Mouse (Mus musculus): ENCODE measurements at regions not wholly inside any gene's neighbourhood (a gene's known extent, or its start where the extent isn't known, plus 50 kb on each side); places are given as distances from the start of the nearest gene placed in this dataset.

DNA sequence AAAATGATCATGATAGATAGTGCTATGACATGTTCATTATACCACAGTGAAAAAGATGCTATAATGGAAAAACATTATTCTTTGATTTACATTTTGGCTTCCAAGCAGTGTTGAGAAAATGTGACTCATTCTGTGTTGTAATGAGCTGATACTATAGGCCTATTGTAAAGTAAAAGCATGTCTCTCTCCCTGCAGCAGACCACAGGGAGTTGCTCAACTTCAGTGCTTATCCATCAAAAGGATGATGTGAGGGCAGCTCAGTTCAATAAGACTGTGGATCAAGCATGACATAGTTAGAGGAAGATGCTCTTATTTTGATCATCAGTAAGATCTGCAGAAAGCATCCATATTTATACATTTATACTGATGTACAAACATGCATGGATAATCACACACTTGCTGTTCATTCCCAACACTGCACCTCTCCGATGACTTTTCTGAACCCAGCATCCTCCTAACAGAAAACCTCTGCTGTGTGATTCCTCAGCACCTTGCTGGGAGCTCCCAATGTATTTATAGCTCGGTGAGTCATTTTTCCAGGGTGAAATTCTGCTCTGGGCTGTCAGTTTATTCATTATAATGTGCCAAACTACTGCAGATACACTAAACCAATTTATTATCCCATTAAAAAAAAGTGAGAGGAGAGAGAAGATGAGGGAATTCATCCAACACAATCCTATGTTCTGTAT, 224.8 kb upstream of the Ptchd4 start:
- Histone ChIP-seq H3K36me3 (ENCODE audit: insufficient read depth, low read length) (no peaks in the 10 kb centered on the region), H3K9me3 (ENCODE audit: low read length) (no peaks in the 10 kb centered on the region), H3K4me3 (ENCODE audit: low read length) (no peak overlapping the region), H3K27me3 (ENCODE audit: insufficient read depth, low read length) (no peaks in the 10 kb centered on the region), H3K9ac (replicated peaks; ENCODE audit: low read length) (no peak overlapping the region), H3K4me1 (ENCODE audit: insufficient read depth, low read length) (no peaks in the 10 kb centered on the region), H3K27ac (no peak overlapping the region), H3K4me2 (ENCODE audit: low read depth, low read length) (no peak overlapping the region)
- no peak for TF ChIP-seq CTCF (IDR thresholded peaks at IDR 0.05; ENCODE audit: low read depth)
- WGBS: 60% methylated on average over 2 of the region's 2 CpGs
- DNase-seq (ENCODE audit: low spot score) (peak; percentile 34), ATAC-seq (no peak)

DNA sequence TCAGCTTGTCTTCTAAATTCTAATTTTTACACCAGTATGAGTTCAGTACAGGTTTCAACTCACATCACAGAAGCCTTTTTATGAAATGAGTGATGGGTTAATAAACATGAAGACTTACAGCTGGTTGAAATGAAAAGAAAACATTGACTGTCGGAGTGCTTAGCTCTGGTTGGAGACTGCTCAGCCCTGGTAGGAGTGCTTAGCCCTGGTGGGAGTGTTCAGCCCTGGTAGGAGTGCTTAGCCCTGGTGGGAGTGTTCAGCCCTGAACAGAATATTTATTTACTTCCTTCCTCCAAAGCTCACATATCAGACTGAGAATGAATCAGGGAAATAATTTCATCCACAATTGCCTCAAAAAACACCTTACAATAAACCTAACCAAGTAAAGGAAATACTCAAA, 202.1 kb upstream of the Ptchd4 start:
- no peak overlapping the region for H3K27ac ChIP-seq
- H3K4me3 ChIP-seq (ENCODE audit: low read length): no peak overlapping the region
- no peak for ATAC-seq
- no peaks in the 10 kb centered on the region for H3K9me3 ChIP-seq (ENCODE audit: low read length)
- H3K36me3 ChIP-seq (ENCODE audit: insufficient read depth, low read length): no peaks in the 10 kb centered on the region
- no peak for TF ChIP-seq CTCF (IDR thresholded peaks at IDR 0.05; ENCODE audit: low read depth)
- DNase-seq (ENCODE audit: low spot score): no peak
- 54% methylated on average over 1 of the region's 1 CpGs for whole genome bisulfite sequencing
- H3K9ac ChIP-seq (replicated peaks; ENCODE audit: low read length): no peak overlapping the region
- no peaks in the 10 kb centered on the region for H3K27me3 ChIP-seq (ENCODE audit: insufficient read depth, low read length)
- H3K4me1 ChIP-seq (ENCODE audit: insufficient read depth, low read length): no peaks in the 10 kb centered on the region
- no peak overlapping the region for H3K4me2 ChIP-seq (ENCODE audit: low read depth, low read length)

DNA sequence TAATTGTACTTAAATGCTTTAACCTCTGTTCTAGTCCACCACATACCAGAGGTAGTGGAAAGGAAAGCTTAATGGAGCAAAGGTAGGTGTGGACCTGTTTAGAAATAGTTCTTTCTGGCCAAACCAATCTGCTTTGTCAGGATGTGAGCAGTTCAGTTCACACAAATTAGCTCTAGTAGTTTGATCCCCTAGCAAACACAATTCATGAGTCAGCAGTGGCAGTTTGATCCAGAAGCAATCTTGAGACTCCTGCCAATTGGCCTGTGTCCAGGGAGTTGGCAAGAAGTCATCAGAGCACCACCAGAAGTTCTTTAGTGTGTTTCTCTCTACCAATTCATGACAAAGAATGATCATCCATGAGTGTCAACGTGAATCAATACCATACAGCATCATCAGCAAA, 195.0 kb upstream of the Ptchd4 start:
- no peak overlapping the region for H3K4me2 ChIP-seq (ENCODE audit: low read depth, low read length)
- H3K27ac ChIP-seq: no peak overlapping the region
- H3K4me3 ChIP-seq (ENCODE audit: low read length): no peak overlapping the region
- no peaks in the 10 kb centered on the region for H3K9me3 ChIP-seq (ENCODE audit: low read length)
- TF ChIP-seq CTCF (IDR thresholded peaks at IDR 0.05; ENCODE audit: low read depth): no peak
- no peaks in the 10 kb centered on the region for H3K4me1 ChIP-seq (ENCODE audit: insufficient read depth, low read length)
- H3K27me3 ChIP-seq (ENCODE audit: insufficient read depth, low read length): no peaks in the 10 kb centered on the region
- no peak for ATAC-seq
- H3K9ac ChIP-seq (replicated peaks; ENCODE audit: low read length): no peak overlapping the region
- 74% methylated on average over 1 of the region's 1 CpGs for WGBS
- no peaks in the 10 kb centered on the region for H3K36me3 ChIP-seq (ENCODE audit: insufficient read depth, low read length)
- DNase-seq (ENCODE audit: low spot score): peak; percentile 51

DNA sequence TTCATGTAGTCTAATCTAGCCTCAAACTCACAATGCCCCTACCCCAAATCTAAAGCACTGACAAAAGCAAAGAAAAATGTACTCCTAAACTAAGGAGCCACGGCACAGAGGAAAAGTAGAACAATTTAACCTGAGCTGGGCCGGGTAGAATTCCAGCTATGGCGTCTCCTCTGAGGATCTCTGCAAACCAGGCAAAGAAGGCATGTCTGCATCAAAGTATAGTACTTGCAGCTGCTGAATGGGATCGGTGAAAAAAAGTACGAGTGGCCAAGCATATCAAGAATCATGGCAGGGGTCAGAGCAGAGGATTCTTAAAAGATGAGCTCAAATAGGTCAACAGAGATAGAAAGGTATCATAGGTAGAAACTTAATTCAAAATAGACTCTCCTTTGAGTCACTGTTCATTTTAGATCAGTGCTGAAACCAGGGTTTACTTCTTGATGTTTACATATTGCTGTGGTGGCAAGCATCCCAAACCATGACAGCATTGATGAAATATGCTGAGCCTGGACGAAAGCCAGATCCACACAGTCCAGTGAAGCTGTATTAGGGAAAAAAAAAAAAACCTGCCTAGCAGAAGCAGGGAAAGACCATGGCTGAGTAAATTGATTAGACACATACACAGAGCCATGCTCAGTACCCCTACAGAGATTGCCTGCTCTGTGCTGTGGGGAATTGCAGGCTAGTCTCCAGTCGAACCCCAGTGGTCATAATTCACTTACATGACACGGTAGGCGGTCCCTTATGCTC, 189.1 kb upstream of the Ptchd4 start:
- peak; percentile 95 for ATAC-seq
- 43% methylated on average over 9 of the region's 9 CpGs for WGBS
- peak; percentile 84 for DNase-seq (ENCODE audit: low spot score)
- Histone ChIP-seq H3K36me3 (ENCODE audit: insufficient read depth, low read length) (no peaks in the 10 kb centered on the region), H3K9ac (replicated peaks; ENCODE audit: low read length) (no peak overlapping the region), H3K4me1 (ENCODE audit: insufficient read depth, low read length) (no peaks in the 10 kb centered on the region), H3K27me3 (ENCODE audit: insufficient read depth, low read length) (no peaks in the 10 kb centered on the region), H3K27ac (peak overlapping the region; percentile 11; the same call in 1 of the 2 replicates), H3K4me2 (ENCODE audit: low read depth, low read length) (no peak overlapping the region), H3K9me3 (ENCODE audit: low read length) (no peaks in the 10 kb centered on the region), H3K4me3 (ENCODE audit: low read length) (no peak overlapping the region)
- TF ChIP-seq CTCF (IDR thresholded peaks at IDR 0.05; ENCODE audit: low read depth): no peak

DNA sequence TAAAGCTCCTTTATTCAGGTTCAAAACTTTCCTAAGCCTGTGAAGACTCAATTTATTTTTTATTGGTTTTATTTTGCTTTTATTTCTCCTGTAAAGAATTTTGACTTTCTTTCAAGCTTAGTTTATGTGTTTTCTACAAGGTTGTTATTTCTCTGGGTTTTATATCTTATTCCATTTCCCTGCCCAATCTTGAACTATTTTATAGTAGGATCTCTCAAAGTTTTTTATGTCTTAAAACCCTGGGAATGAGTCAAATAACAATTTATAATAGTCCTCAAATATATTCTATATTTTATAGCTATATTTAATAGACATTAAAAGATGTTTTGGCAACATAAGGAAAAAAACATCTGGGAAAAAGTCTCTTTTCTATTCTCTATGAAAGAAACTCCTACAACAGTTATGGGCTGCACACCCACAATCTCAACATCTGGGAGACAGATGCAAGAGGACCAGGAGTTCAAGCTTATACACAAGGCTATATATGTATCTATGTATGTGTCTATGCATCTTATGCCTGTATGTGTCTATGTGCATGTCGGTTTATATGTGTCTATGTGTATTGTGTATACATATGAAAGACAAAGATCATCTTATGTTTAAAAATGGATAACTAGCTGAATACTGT, 146.2 kb upstream of the Ptchd4 start:
- WGBS: 96% methylated on average over 1 of the region's 1 CpGs
- H3K9ac ChIP-seq (replicated peaks; ENCODE audit: low read length): no peak overlapping the region
- no peak for DNase-seq (ENCODE audit: low spot score)
- no peak overlapping the region for H3K4me3 ChIP-seq (ENCODE audit: low read length)
- H3K36me3 ChIP-seq (ENCODE audit: insufficient read depth, low read length): no peaks in the 10 kb centered on the region
- H3K4me2 ChIP-seq (ENCODE audit: low read depth, low read length): no peak overlapping the region
- H3K27me3 ChIP-seq (ENCODE audit: insufficient read depth, low read length): no peaks in the 10 kb centered on the region
- H3K4me1 ChIP-seq (ENCODE audit: insufficient read depth, low read length): no peaks in the 10 kb centered on the region
- ATAC-seq: no peak
- TF ChIP-seq CTCF (IDR thresholded peaks at IDR 0.05; ENCODE audit: low read depth): no peak
- no peaks in the 10 kb centered on the region for H3K9me3 ChIP-seq (ENCODE audit: low read length)
- no peak overlapping the region for H3K27ac ChIP-seq

DNA sequence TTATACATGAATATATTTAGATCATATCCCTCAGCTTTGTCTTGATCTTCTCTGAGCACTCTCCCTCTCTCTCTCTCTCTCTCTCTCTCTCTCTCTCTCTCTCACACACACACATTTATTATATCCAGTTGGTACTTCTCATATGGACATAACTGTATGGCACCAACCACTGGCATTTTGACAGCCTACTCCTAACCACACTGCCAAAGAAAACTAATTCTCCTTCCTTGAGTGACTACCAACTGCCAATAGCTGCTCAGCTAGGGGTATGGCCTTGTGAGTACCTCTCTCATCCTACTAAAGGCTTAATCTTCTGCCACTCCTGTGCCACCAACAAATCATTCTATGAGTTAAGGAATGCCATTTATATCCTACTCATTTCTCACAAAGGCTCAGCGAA, 127.2 kb upstream of the Ptchd4 start:
- Histone ChIP-seq H3K36me3 (ENCODE audit: insufficient read depth, low read length) (no peaks in the 10 kb centered on the region), H3K4me3 (ENCODE audit: low read length) (no peak overlapping the region), H3K27ac (no peak overlapping the region), H3K4me1 (ENCODE audit: insufficient read depth, low read length) (no peaks in the 10 kb centered on the region), H3K9me3 (ENCODE audit: low read length) (no peaks in the 10 kb centered on the region), H3K9ac (replicated peaks; ENCODE audit: low read length) (no peak overlapping the region), H3K27me3 (ENCODE audit: insufficient read depth, low read length) (no peaks in the 10 kb centered on the region), H3K4me2 (ENCODE audit: low read depth, low read length) (no peak overlapping the region)
- DNase-seq (ENCODE audit: low spot score) (no peak), ATAC-seq (no peak)
- 93% methylated on average over 1 of the region's 1 CpGs for WGBS
- TF ChIP-seq CTCF (IDR thresholded peaks at IDR 0.05; ENCODE audit: low read depth): no peak
